Mouse (Mus musculus): ENCODE results near the gene Rfx7. TPM values are rescaled to one million over a fixed set of nuclear protein-coding genes. Genes with fewer than 3 reads are reported as not detected.

The Rfx7 gene
- polyA plus RNA-seq, 1 experiment from 2014 or later = 12.3 TPM

- H3K4me3 ChIP-seq = no peak overlapping the region; the same call in 1 of the 2 replicates
- 18% methylated on average over 8 of the region's 8 CpGs for WGBS
- H3K4me1 ChIP-seq = peaks cover 45% of the 10 kb centered on the region
- no peaks in the 10 kb centered on the region for H3K36me3 ChIP-seq
- DNase-seq (ENCODE audit: low spot score) = no peak
- H3K27ac ChIP-seq = peak overlapping the region; percentile 82
- no peaks in the 10 kb centered on the region for H3K27me3 ChIP-seq (ENCODE audit: insufficient read depth, poor library complexity, severe bottlenecking)
- no peaks in the 10 kb centered on the region for H3K9me3 ChIP-seq
Measured at GRCm38 (mm10) chr9:72652961-72653360, 120.9 kb downstream of the Rfx7 start.

DNA sequence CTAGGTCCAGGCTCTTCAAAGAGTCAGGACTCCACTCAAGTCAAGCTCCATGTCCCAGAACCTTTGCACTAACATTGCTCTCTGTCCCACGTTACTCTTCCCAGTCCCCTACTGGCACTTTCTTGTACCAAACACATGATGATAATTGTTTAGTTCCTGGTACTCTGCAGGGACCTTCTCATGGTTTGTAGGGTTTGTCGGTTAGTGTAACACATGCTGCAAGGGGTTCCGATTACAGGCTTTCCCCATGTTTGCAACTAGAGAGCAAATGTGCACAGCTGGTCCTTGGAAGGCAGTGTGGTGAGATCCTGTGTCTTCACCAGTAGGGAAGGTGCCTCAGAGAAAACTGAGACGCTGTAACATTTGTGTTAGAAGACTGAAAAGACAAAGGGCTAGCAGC, 121.5 kb downstream of the Rfx7 start:
- Histone ChIP-seq H3K4me3 (no peak overlapping the region; the same call in 1 of the 2 replicates), H3K4me1 (peaks cover 45% of the 10 kb centered on the region), H3K9me3 (no peaks in the 10 kb centered on the region), H3K36me3 (no peaks in the 10 kb centered on the region), H3K27ac (peak overlapping the region; percentile 82), H3K27me3 (ENCODE audit: insufficient read depth, poor library complexity, severe bottlenecking) (no peaks in the 10 kb centered on the region)
- 61% methylated on average over 4 of the region's 4 CpGs for WGBS
- DNase-seq (ENCODE audit: low spot score) = no peak

GRCm38 (mm10) chr9:72654593-72655242, 122.7 kb downstream of the Rfx7 start:
- H3K27ac ChIP-seq = peak overlapping the region; percentile 77
- no peaks in the 10 kb centered on the region for H3K36me3 ChIP-seq
- H3K27me3 ChIP-seq (ENCODE audit: insufficient read depth, poor library complexity, severe bottlenecking) = no peaks in the 10 kb centered on the region
- peaks cover 45% of the 10 kb centered on the region for H3K4me1 ChIP-seq
- WGBS = 69% methylated on average over 6 of the region's 6 CpGs
- DNase-seq (ENCODE audit: low spot score) = peak; percentile 90
- no peaks in the 10 kb centered on the region for H3K9me3 ChIP-seq
- no peak overlapping the region for H3K4me3 ChIP-seq

- Histone ChIP-seq H3K9me3 (no peaks in the 10 kb centered on the region), H3K27ac (peak overlapping the region; percentile 77; the same call in 1 of the 2 replicates), H3K4me3 (no peak overlapping the region), H3K27me3 (ENCODE audit: insufficient read depth, poor library complexity, severe bottlenecking) (no peaks in the 10 kb centered on the region), H3K36me3 (no peaks in the 10 kb centered on the region), H3K4me1 (peaks cover 45% of the 10 kb centered on the region)
- no peak for DNase-seq (ENCODE audit: low spot score)
- 54% methylated on average over 5 of the region's 5 CpGs for WGBS
Measured at GRCm38 (mm10) chr9:72655602-72656001, 123.6 kb downstream of the Rfx7 start.

DNA sequence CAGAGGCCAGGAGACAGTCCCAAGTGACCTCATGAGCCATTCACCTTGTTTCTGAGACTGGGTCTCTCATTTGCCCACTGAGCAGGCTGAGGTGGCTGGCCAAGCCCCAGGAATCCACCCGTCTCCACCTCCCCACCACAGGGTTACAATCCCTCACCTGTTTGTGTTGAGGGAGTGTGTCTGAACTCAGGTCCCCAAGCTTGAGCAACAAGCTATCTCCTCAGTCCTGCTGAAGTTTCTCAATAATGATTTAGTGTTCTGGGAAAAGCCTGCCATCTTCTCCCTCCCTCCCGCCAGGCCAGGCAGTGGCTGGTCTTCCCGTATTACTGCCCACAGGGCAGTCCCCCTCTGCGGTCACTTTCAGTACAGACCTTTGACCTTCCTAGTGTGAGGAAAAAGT, 124.5 kb downstream of the Rfx7 start:
- Histone ChIP-seq H3K9me3 (no peaks in the 10 kb centered on the region), H3K36me3 (no peaks in the 10 kb centered on the region), H3K27me3 (ENCODE audit: insufficient read depth, poor library complexity, severe bottlenecking) (no peaks in the 10 kb centered on the region), H3K4me3 (no peak overlapping the region), H3K4me1 (peaks cover 51% of the 10 kb centered on the region), H3K27ac (no peak overlapping the region)
- 54% methylated on average over 4 of the region's 4 CpGs for WGBS
- no peak for DNase-seq (ENCODE audit: low spot score)

- no peaks in the 10 kb centered on the region for H3K36me3 ChIP-seq
- H3K4me3 ChIP-seq = no peak overlapping the region
- 41% methylated on average over 3 of the region's 3 CpGs for WGBS
- H3K27ac ChIP-seq = 0 out of 2 replicates have a peak overlapping the region, but pooled peaks have one; percentile 7
- peaks cover 53% of the 10 kb centered on the region for H3K4me1 ChIP-seq
- no peaks in the 10 kb centered on the region for H3K9me3 ChIP-seq
- DNase-seq (ENCODE audit: low spot score) = no peak
- no peaks in the 10 kb centered on the region for H3K27me3 ChIP-seq (ENCODE audit: insufficient read depth, poor library complexity, severe bottlenecking)
Measured at GRCm38 (mm10) chr9:72656940-72657339, 124.9 kb downstream of the Rfx7 start.

DNA sequence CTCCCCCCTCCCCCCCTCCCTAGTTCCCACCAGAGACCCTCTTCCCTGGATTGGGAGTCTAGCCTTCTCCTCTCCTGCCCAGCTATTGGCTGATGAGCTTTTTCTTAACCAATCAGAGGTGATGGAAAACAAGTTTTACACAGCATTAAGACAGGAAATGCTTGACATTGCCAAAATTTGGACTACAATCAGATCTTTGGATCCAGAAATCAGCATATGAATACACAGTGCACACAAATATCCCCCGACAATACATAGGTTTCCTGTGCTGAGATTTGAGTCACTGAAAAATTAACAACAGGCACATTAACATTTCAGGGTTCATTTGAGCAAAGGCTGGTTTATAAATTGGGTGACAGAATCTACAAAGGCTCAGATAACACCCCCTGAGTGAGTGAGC, 125.7 kb downstream of the Rfx7 start:
- WGBS = 83% methylated on average over 1 of the region's 1 CpGs
- Histone ChIP-seq H3K4me1 (peaks cover 45% of the 10 kb centered on the region), H3K27me3 (ENCODE audit: insufficient read depth, poor library complexity, severe bottlenecking) (no peaks in the 10 kb centered on the region)

DNA sequence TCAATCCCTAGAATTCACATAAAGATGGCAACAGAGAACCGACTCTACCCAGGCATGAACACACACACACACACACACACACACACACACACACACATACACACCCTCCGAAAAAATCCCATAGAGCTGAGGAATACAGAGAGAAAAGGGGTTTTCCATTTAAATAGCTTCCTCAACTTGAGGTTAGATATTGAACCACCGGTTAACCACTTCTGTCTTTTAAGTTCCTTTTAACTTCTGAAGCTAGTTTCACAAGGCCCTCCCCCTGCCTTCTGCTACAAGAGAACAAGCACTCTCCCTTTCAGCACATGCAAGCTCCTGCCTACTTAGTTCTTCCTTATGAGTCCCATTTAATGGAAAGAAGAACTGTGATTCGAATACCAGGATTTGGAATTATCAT, 128.1 kb downstream of the Rfx7 start:
- H3K36me3 ChIP-seq = peaks cover 15% of the 10 kb centered on the region
- WGBS = 77% methylated on average over 4 of the region's 4 CpGs
- H3K27me3 ChIP-seq (ENCODE audit: insufficient read depth, poor library complexity, severe bottlenecking) = no peaks in the 10 kb centered on the region
- no peak overlapping the region for H3K4me3 ChIP-seq
- no peak for DNase-seq (ENCODE audit: low spot score)
- no peak overlapping the region for H3K27ac ChIP-seq
- H3K9me3 ChIP-seq = no peaks in the 10 kb centered on the region
- peaks cover 47% of the 10 kb centered on the region for H3K4me1 ChIP-seq

More for the DNA sequence above, 125.7 kb downstream of the Rfx7 start:
- no peak overlapping the region for H3K27ac ChIP-seq
- no peaks in the 10 kb centered on the region for H3K36me3 ChIP-seq
- H3K9me3 ChIP-seq = no peaks in the 10 kb centered on the region
- no peak for DNase-seq (ENCODE audit: low spot score)
- no peak overlapping the region for H3K4me3 ChIP-seq

DNA sequence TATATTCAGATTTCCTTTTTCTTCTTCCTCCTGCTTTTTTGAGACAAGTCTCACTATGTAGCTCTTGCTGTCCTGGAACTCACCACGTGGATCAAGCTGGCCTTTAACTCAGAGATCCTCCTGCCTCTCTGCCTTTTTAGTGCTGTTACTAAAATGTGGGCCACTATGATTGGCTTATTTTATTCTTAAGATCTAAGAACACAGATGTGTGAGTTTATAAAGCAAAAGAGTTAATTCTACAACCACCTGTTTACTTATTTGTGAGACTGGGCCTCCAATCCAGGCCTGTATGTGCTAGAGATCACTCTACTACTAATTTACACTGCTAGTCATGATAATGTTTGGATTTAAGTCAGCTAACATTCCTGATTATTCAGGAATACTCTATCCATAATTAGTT, 128.9 kb downstream of the Rfx7 start:
- H3K9me3 ChIP-seq = no peaks in the 10 kb centered on the region
- no peaks in the 10 kb centered on the region for H3K27me3 ChIP-seq (ENCODE audit: insufficient read depth, poor library complexity, severe bottlenecking)
- H3K4me1 ChIP-seq = peaks cover 42% of the 10 kb centered on the region
- 40% methylated on average over 1 of the region's 1 CpGs for WGBS
- H3K27ac ChIP-seq = peak overlapping the region; percentile 100
- H3K36me3 ChIP-seq = peaks cover 22% of the 10 kb centered on the region
- no peak overlapping the region for H3K4me3 ChIP-seq
- DNase-seq (ENCODE audit: low spot score) = no peak

- DNase-seq (ENCODE audit: low spot score) = no peak
- no peaks in the 10 kb centered on the region for H3K27me3 ChIP-seq (ENCODE audit: insufficient read depth, poor library complexity, severe bottlenecking)
- peak overlapping the region; percentile 97 for H3K4me3 ChIP-seq
- peak overlapping the region; percentile 100 for H3K27ac ChIP-seq
- peaks cover 37% of the 10 kb centered on the region for H3K4me1 ChIP-seq
- 1% methylated on average over 13 of the region's 13 CpGs for whole genome bisulfite sequencing
- H3K36me3 ChIP-seq = peaks cover 26% of the 10 kb centered on the region
- no peaks in the 10 kb centered on the region for H3K9me3 ChIP-seq
Measured at GRCm38 (mm10) chr9:72661561-72661894, 129.5 kb downstream of the Rfx7 start.

GRCm38 (mm10) chr9:72661895-72662661, 130.0 kb downstream of the Rfx7 start, which contains the start of gene Nedd4:
Gene Nedd4 (plus strand): TSS chr9:72662346.
- Histone ChIP-seq H3K9me3 (no peaks in the 10 kb centered on the region), H3K27ac (peak within 1 kb of the TSS; percentile 100), H3K4me1 (peaks cover 32% of the 10 kb centered on the region), H3K36me3 (peaks cover 31% of the 10 kb centered on the region), H3K27me3 (ENCODE audit: insufficient read depth, poor library complexity, severe bottlenecking) (no peaks in the 10 kb centered on the region), H3K4me3 (peak within 1 kb of the TSS; percentile 97)
- peak; percentile 97 for DNase-seq (ENCODE audit: low spot score)
- WGBS = under 1% methylated on average over 79 of the region's 83 CpGs

DNA sequence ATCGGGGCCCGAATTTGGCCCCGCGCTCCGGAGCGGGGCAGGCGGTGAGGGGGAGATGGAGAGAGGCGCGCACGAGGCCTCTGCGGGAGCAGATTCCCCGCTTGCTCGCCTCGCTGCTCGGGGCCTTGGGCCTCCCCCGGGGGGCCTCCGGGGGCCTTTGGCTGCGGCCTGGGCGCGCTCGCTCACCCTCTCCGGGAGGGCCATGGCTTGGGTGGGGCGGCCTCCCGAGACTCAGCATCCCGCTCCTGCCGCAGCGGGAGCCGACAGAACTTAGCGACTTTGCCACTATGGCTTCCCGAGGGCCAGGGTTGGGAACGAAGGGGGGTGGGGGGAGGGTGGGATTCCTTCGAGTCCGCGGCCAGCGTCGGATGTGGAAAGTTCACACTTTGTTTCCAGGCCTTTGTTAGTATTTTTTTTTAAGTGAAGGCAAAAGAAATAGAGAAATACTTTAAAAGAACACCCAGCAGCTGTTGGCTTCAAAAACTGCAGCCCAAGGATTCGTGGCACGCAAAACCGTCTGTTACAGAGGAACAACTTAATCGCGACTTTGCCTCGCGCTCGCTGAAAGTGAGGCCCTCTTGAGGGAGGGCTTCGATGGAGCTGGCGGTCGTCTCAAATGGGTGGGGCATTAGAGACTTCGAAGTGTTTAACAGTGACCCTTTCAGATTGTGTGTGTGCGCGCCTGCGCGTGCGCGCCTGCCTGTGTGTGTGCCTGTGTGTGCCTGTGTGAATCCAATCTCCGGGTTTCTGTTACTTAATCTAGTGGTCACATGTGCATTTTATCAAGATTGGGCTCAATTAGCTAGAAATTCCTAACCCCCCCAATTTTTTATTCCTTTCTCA, 130.9 kb downstream of the Rfx7 start:
- under 1% methylated on average over 55 of the region's 55 CpGs for WGBS
- peaks cover 39% of the 10 kb centered on the region for H3K36me3 ChIP-seq
- H3K9me3 ChIP-seq = no peaks in the 10 kb centered on the region
- peak overlapping the region; percentile 100 for H3K27ac ChIP-seq
- H3K4me1 ChIP-seq = peaks cover 30% of the 10 kb centered on the region
- H3K27me3 ChIP-seq (ENCODE audit: insufficient read depth, poor library complexity, severe bottlenecking) = no peaks in the 10 kb centered on the region
- peak overlapping the region; percentile 97 for H3K4me3 ChIP-seq
- peak; percentile 96 for DNase-seq (ENCODE audit: low spot score)

GRCm38 (mm10) chr9:72663534-72663918, 131.5 kb downstream of the Rfx7 start:
- Histone ChIP-seq H3K9me3 (no peaks in the 10 kb centered on the region), H3K4me1 (peaks cover 30% of the 10 kb centered on the region), H3K4me3 (peak overlapping the region; percentile 97), H3K27me3 (ENCODE audit: insufficient read depth, poor library complexity, severe bottlenecking) (no peaks in the 10 kb centered on the region), H3K27ac (peak overlapping the region; percentile 100), H3K36me3 (peaks cover 41% of the 10 kb centered on the region)
- 15% methylated on average over 10 of the region's 10 CpGs for WGBS
- DNase-seq (ENCODE audit: low spot score) = no peak

Data from heart, embryonic 10.5 days (tissue).